ENCODE assay signal across 8 mouse cellular contexts in genomic region chr10:58445850-58446249, GRCm38 (mm10). TPM values are rescaled to one million over a fixed set of nuclear protein-coding genes. Genes with fewer than 3 reads are reported as not detected.
DNase-seq lines count a peak whose midpoint lies in the region; ATAC-seq and TF ChIP-seq lines count a peak whose summit lies in the region.

No protein-coding gene starts in this region.

- WGBS in cerebellum, adult 2 months, result 13% methylated on average over 9 of the region's 9 CpGs
- 14% methylated on average over 9 of the region's 9 CpGs for WGBS in heart, postnatal 0 days
- 18% methylated on average over 9 of the region's 9 CpGs for WGBS in liver, embryonic 11.5 days
- WGBS in neural tube, embryonic 11.5 days, result 19% methylated on average over 9 of the region's 9 CpGs

- TF ChIP-seq POLR2A in cerebellum, adult 2 months (IDR thresholded peaks at IDR 0.05; ENCODE audit: borderline replicate concordance, insufficient read depth, low read length), result no peak

- H3K4me3 ChIP-seq in cerebellum, adult 2 months (replicated peaks; ENCODE audit: insufficient read depth, low read depth, low read length), result peak overlapping the region; percentile 68
- peak overlapping the region; percentile 85 for H3K4me3 ChIP-seq in heart, postnatal 0 days (ENCODE audit: low read depth, low read length)
- H3K4me3 ChIP-seq in liver, embryonic 11.5 days (ENCODE audit: low read depth, low read length), result peak overlapping the region; percentile 100
- H3K4me3 ChIP-seq in neural tube, embryonic 11.5 days (ENCODE audit: low read depth, low read length), result peak overlapping the region; percentile 90

- H3K27ac ChIP-seq in cerebellum, adult 2 months (ENCODE audit: insufficient read depth, low read length), result peak overlapping the region; percentile 64
- peak overlapping the region; percentile 97 for H3K27ac ChIP-seq in heart, postnatal 0 days (ENCODE audit: low read depth)
- peak overlapping the region; percentile 98 for H3K27ac ChIP-seq in liver, embryonic 11.5 days (ENCODE audit: low read depth, low read length)
- 0 out of 2 replicates have a peak overlapping the region, but pooled peaks have one; percentile 68 for H3K27ac ChIP-seq in neural tube, embryonic 11.5 days (ENCODE audit: low read depth, low read length)

- no peaks in the 10 kb centered on the region for H3K36me3 ChIP-seq in heart, postnatal 0 days (replicated peaks; ENCODE audit: control insufficient read depth, insufficient read depth, low read length)
- H3K36me3 ChIP-seq in liver, embryonic 11.5 days (ENCODE audit: control insufficient read depth, insufficient read depth, low read length), result no peaks in the 10 kb centered on the region
- H3K36me3 ChIP-seq in neural tube, embryonic 11.5 days (ENCODE audit: control insufficient read depth, insufficient read depth, low read length), result no peaks in the 10 kb centered on the region

- H3K9ac ChIP-seq in heart, postnatal 0 days (replicated peaks; ENCODE audit: low read depth, low read length), result peak overlapping the region; percentile 84
- peak overlapping the region; percentile 99 for H3K9ac ChIP-seq in liver, embryonic 11.5 days (ENCODE audit: low read depth, low read length)
- peak overlapping the region; percentile 78 for H3K9ac ChIP-seq in neural tube, embryonic 11.5 days (ENCODE audit: low read length)

- no peak for DNase-seq in cerebellum, adult 2 months
- peak; percentile 85 for DNase-seq in 416B (ENCODE audit: low read depth)
- peak; percentile 54 for DNase-seq in embryo, embryonic 10.5 days (ENCODE audit: low spot score)
- DNase-seq in heart, postnatal 0 days (ENCODE audit: low spot score), result peak; percentile 45
- no peak for DNase-seq in liver, embryonic 11.5 days (ENCODE audit: low spot score)
- DNase-seq in neural tube, embryonic 11.5 days (ENCODE audit: low spot score), result peak; percentile 21
- no peak for DNase-seq in gastrocnemius, postnatal 36 days

- intact Hi-C loops in gastrocnemius, postnatal 36 days (cut with DNase I), result loop anchor here (5.0 kb wide), 1 partner anchor 84 kb away; no protein-coding TSS in a partner anchor

- TF ChIP-seq EP300 in heart, postnatal 0 days (IDR thresholded peaks at IDR 0.05; ENCODE audit: low read depth), result no peak

- no peaks in the 10 kb centered on the region for H3K27me3 ChIP-seq in cerebellum, adult 2 months (ENCODE audit: control insufficient read depth, insufficient read depth, low read length)
- H3K27me3 ChIP-seq in heart, postnatal 0 days (ENCODE audit: control insufficient read depth, insufficient read depth, low read length), result no peaks in the 10 kb centered on the region
- no peaks in the 10 kb centered on the region for H3K27me3 ChIP-seq in liver, embryonic 11.5 days (replicated peaks; ENCODE audit: control insufficient read depth, insufficient read depth, low read length)
- no peaks in the 10 kb centered on the region for H3K27me3 ChIP-seq in neural tube, embryonic 11.5 days (ENCODE audit: control insufficient read depth, insufficient read depth, low read length)

- no peak for TF ChIP-seq CTCF in cerebellum, adult 2 months (IDR thresholded peaks at IDR 0.05; ENCODE audit: borderline replicate concordance, insufficient read depth, low read depth, low read length)
- TF ChIP-seq CTCF in heart, postnatal 0 days (IDR thresholded peaks at IDR 0.05; ENCODE audit: low read depth), result no peak

- no peaks in the 10 kb centered on the region for H3K4me1 ChIP-seq in cerebellum, adult 2 months (ENCODE audit: control insufficient read depth, insufficient read depth, low read length)
- peaks cover 7% of the 10 kb centered on the region for H3K4me1 ChIP-seq in heart, postnatal 0 days (ENCODE audit: control insufficient read depth, insufficient read depth)
- H3K4me1 ChIP-seq in liver, embryonic 11.5 days (replicated peaks; ENCODE audit: control insufficient read depth, insufficient read depth, low read length), result peaks cover 7% of the 10 kb centered on the region; the same call in 1 of the 2 replicates
- no peaks in the 10 kb centered on the region for H3K4me1 ChIP-seq in neural tube, embryonic 11.5 days (ENCODE audit: control insufficient read depth, insufficient read depth, low read length)

- H3K4me2 ChIP-seq in heart, postnatal 0 days (ENCODE audit: low read depth, low read length), result peak overlapping the region; percentile 89
- H3K4me2 ChIP-seq in liver, embryonic 11.5 days, result peak overlapping the region; percentile 82
- H3K4me2 ChIP-seq in neural tube, embryonic 11.5 days (ENCODE audit: low read depth), result peak overlapping the region; percentile 71

- H3K9me3 ChIP-seq in heart, postnatal 0 days (replicated peaks; ENCODE audit: control insufficient read depth, low read length), result no peaks in the 10 kb centered on the region
- H3K9me3 ChIP-seq in liver, embryonic 11.5 days (ENCODE audit: control insufficient read depth, low read length), result no peaks in the 10 kb centered on the region
- no peaks in the 10 kb centered on the region for H3K9me3 ChIP-seq in neural tube, embryonic 11.5 days (ENCODE audit: control insufficient read depth, low read length)

- no peak for ATAC-seq in cerebellum, adult (ENCODE audit: insufficient number of reproducible peaks, low FRiP score, low TSS enrichment)
- no peak for ATAC-seq in heart, postnatal 0 days (ENCODE audit: insufficient read depth, low read depth)
- no peak; the same call in 1 of the 2 replicates for ATAC-seq in liver, embryonic 11.5 days (replicated peaks; ENCODE audit: low FRiP score)
- ATAC-seq in neural tube, embryonic 11.5 days (ENCODE audit: insufficient read depth, low FRiP score, low TSS enrichment), result no peak

RNA-seq across cellular contexts. Expression of gene Ranbp2, which starts 0.9 kb away (rescaled TPM):
- polyA plus RNA-seq in cerebellum, adult 2 months (2012; rRNA removed), result 17.3 and 17.8 TPM in 2 replicates
- 31.8 and 32.9 TPM in 2 replicates for total RNA-seq in heart, postnatal 0 days (2014; rRNA removed; ENCODE audit: low replicate concordance)
- 7.9 and 8.8 TPM in 2 replicates for polyA plus RNA-seq in heart, postnatal 0 days (2015; fragmentation: Nextera tagmentation; extraction: Ambion mirVana)
- polyA plus RNA-seq in liver, embryonic 11.5 days (2014; fragmentation: Nextera tagmentation; extraction: Ambion mirVana), result 38.1 and 38.5 TPM in 2 replicates
- 28.8 and 30.2 TPM in 2 replicates for polyA plus RNA-seq in neural tube, embryonic 11.5 days (2014; fragmentation: Nextera tagmentation; extraction: Ambion mirVana)
- total RNA-seq in gastrocnemius, postnatal 36 days (2021), result 10 to 100 TPM; 36.3 to 41.8 TPM

RNA-seq across cellular contexts. Expression of gene Ccdc138, which starts 51.9 kb away (rescaled TPM):
- polyA plus RNA-seq in cerebellum, adult 2 months (2012; rRNA removed), result 1.3 TPM in 2 replicates
- total RNA-seq in heart, postnatal 0 days (2014; rRNA removed; ENCODE audit: low replicate concordance), result 1.8 and 1.9 TPM in 2 replicates
- polyA plus RNA-seq in heart, postnatal 0 days (2015; fragmentation: Nextera tagmentation; extraction: Ambion mirVana), result 2.8 TPM in 2 replicates
- 4.9 and 5.3 TPM in 2 replicates for polyA plus RNA-seq in liver, embryonic 11.5 days (2014; fragmentation: Nextera tagmentation; extraction: Ambion mirVana)
- 7.4 and 9.2 TPM in 2 replicates for polyA plus RNA-seq in neural tube, embryonic 11.5 days (2014; fragmentation: Nextera tagmentation; extraction: Ambion mirVana)
- total RNA-seq in gastrocnemius, postnatal 36 days (2021), result under 1 TPM; 0.37 to 0.41 TPM

Comparison
In these comparisons a context has a peak if more than half of its experiments do, and no peak if none do; other contexts are left out.
1. DNase-seq: peak in 416B (single experiment), embryo, embryonic 10.5 days (single experiment), heart, postnatal 0 days (single experiment) and neural tube, embryonic 11.5 days (single experiment); none in cerebellum, adult 2 months (0 of 2), liver, embryonic 11.5 days (single experiment) and gastrocnemius, postnatal 36 days (0 of 2).
2. Peak in every context shown above with its lines, with median percentiles within 50 percentile points of each other: H3K27ac ChIP-seq, H3K4me3 ChIP-seq, H3K4me2 ChIP-seq and H3K9ac ChIP-seq.